ENCODE assay signal across 36 mouse cellular contexts in the genomic region with DNA sequence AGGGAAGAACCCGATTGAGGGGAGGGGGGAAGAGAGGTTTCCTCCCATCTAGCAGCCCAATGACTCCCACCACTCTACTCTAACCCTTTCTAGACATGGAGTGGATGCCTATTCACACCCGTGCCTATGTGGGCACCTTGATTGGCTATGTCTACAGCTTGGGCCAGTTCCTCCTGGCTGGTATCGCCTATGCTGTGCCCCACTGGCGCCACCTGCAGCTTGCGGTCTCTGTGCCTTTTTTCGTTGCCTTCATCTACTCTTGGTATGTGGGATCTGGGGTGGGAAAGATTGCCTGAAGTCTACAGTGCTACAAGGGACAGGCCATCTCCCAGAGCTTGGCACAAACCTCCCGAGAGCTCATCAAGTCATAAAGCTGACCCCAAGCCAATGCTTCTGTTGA. TPM values are rescaled to one million over a fixed set of nuclear protein-coding genes. Genes with fewer than 3 reads are reported as not detected.
DNase-seq lines count a peak whose midpoint lies in the region; ATAC-seq and TF ChIP-seq lines count a peak whose summit lies in the region.
"Had no signal": no experiment of that assay in that cellular context is flagged by ENCODE, and none has a peak within 500 bp of the region (broad histone marks: within the 10 kb centered on the region; RNA-seq: fewer than 3 reads in every experiment).

No protein-coding gene starts in this region.

- H3K4me3 ChIP-seq in kidney, embryonic 15.5 days (replicated peaks): no peak overlapping the region
- H3K4me3 ChIP-seq in liver, embryonic 11.5 days (ENCODE audit: low read depth, low read length): no peak overlapping the region
- no peak overlapping the region for H3K4me3 ChIP-seq in E14TG2a.4 (replicated peaks; ENCODE audit: low read length)
- H3K4me3 ChIP-seq: embryonic facial prominence, embryonic 10.5 days; embryonic facial prominence, embryonic 15.5 days; forebrain, embryonic 13.5 days; heart, embryonic 13.5 days; left cerebral cortex, adult 2 months; limb, embryonic 12.5 days; liver, embryonic 13.5 days; lung, embryonic 15.5 days had no signal

- H3K9me3 ChIP-seq in kidney, embryonic 15.5 days (replicated peaks): no peaks in the 10 kb centered on the region
- no peaks in the 10 kb centered on the region for H3K9me3 ChIP-seq in liver, embryonic 11.5 days (ENCODE audit: control insufficient read depth, low read length)
- no peaks in the 10 kb centered on the region for H3K9me3 ChIP-seq in E14TG2a.4 (ENCODE audit: low read length)
- H3K9me3 ChIP-seq: embryonic facial prominence, embryonic 10.5 days; embryonic facial prominence, embryonic 15.5 days; forebrain, embryonic 13.5 days; G1E; heart, embryonic 13.5 days; limb, embryonic 12.5 days; liver, embryonic 13.5 days; lung, embryonic 15.5 days had no signal

- no peak for ATAC-seq in kidney, embryonic 15.5 days (replicated peaks; ENCODE audit: low FRiP score)
- no peak for ATAC-seq in liver, embryonic 11.5 days (replicated peaks; ENCODE audit: low FRiP score)
- ATAC-seq: CD4-positive, CD25-positive, alpha-beta regulatory T cell, adult 4 months; forebrain, embryonic 13.5 days; midbrain, embryonic 16.5 days; Patski had no signal

- no peaks in the 10 kb centered on the region for H3K27me3 ChIP-seq in kidney, embryonic 15.5 days
- no peaks in the 10 kb centered on the region for H3K27me3 ChIP-seq in liver, embryonic 11.5 days (replicated peaks; ENCODE audit: control insufficient read depth, insufficient read depth, low read length)
- peaks cover 5% of the 10 kb centered on the region; the same call in 1 of the 2 replicates for H3K27me3 ChIP-seq in E14TG2a.4 (ENCODE audit: insufficient read depth, low read length)
- H3K27me3 ChIP-seq: embryonic facial prominence, embryonic 15.5 days; forebrain, embryonic 13.5 days; limb, embryonic 12.5 days; liver, embryonic 13.5 days; lung, embryonic 15.5 days had no signal

- no peak overlapping the region for H3K4me2 ChIP-seq in kidney, embryonic 15.5 days
- no peak overlapping the region for H3K4me2 ChIP-seq in liver, embryonic 11.5 days
- H3K4me2 ChIP-seq: embryonic facial prominence, embryonic 15.5 days; forebrain, embryonic 13.5 days; heart, embryonic 13.5 days; hindbrain, embryonic 14.5 days; limb, embryonic 12.5 days; liver, embryonic 13.5 days; lung, embryonic 15.5 days; midbrain, embryonic 11.5 days had no signal

- 92% methylated on average over 7 of the region's 7 CpGs for WGBS in kidney, embryonic 15.5 days
- WGBS in liver, embryonic 11.5 days: 85% methylated on average over 7 of the region's 7 CpGs

- DNase-seq in kidney, adult 9 months: peak; percentile 65
- DNase-seq in liver: peak; percentile 15
- DNase-seq in liver, embryonic 11.5 days (ENCODE audit: low spot score): no peak
- peak; percentile 4 for DNase-seq in ZHBTc4 (ENCODE audit: low read depth, low spot score)
- no peak for DNase-seq in layer of hippocampus, adult 11-12 months (ENCODE audit: low spot score)
- no peak for DNase-seq in embryo, embryonic 11 days
- DNase-seq: adrenal gland, postnatal 25 days; cerebellum, adult 11-12 months; cerebellum, adult 9-11 months; gastrocnemius, postnatal 10 days; heart, postnatal 10 days; liver, embryonic 13.5 days; lung, postnatal 36 days; right cerebral cortex, adult 18-20 months; spleen, adult 18-20 months; thymus, adult 18-20 months; thymus, postnatal 36 days had no signal

- H3K27ac ChIP-seq in kidney, embryonic 15.5 days: no peak overlapping the region
- no peak overlapping the region for H3K27ac ChIP-seq in liver, embryonic 11.5 days (ENCODE audit: low read depth, low read length)
- H3K27ac ChIP-seq: embryonic facial prominence, embryonic 10.5 days; embryonic facial prominence, embryonic 15.5 days; forebrain, embryonic 13.5 days; heart, embryonic 13.5 days; hindbrain, embryonic 14.5 days; left cerebral cortex, adult 2 months; limb, embryonic 12.5 days; liver, embryonic 13.5 days; lung, embryonic 15.5 days; stomach, postnatal 0 days had no signal

- no peak overlapping the region for H3K9ac ChIP-seq in kidney, embryonic 15.5 days
- H3K9ac ChIP-seq in liver, embryonic 11.5 days (ENCODE audit: low read depth, low read length): no peak overlapping the region
- H3K9ac ChIP-seq: embryonic facial prominence, embryonic 15.5 days; forebrain, embryonic 13.5 days; heart, embryonic 13.5 days; hindbrain, embryonic 14.5 days; limb, embryonic 12.5 days; liver, embryonic 13.5 days; lung, embryonic 15.5 days had no signal

- no peaks in the 10 kb centered on the region for H3K36me3 ChIP-seq in kidney, embryonic 15.5 days
- H3K36me3 ChIP-seq in liver, embryonic 11.5 days (ENCODE audit: control insufficient read depth, insufficient read depth, low read length): no peaks in the 10 kb centered on the region
- H3K36me3 ChIP-seq in E14TG2a.4 (ENCODE audit: insufficient read depth, low read length): no peaks in the 10 kb centered on the region
- H3K36me3 ChIP-seq: embryonic facial prominence, embryonic 10.5 days; embryonic facial prominence, embryonic 15.5 days; G1E; heart, embryonic 13.5 days; limb, embryonic 12.5 days; liver, embryonic 13.5 days; lung, embryonic 15.5 days had no signal

- 0 out of 2 replicates have a peak, but pooled peaks cover 7% of the 10 kb centered on the region for H3K4me1 ChIP-seq in kidney, embryonic 15.5 days
- no peaks in the 10 kb centered on the region for H3K4me1 ChIP-seq in liver, embryonic 11.5 days (replicated peaks; ENCODE audit: control insufficient read depth, insufficient read depth, low read length)
- no peaks in the 10 kb centered on the region for H3K4me1 ChIP-seq in E14TG2a.4 (replicated peaks; ENCODE audit: low read depth, low read length)
- H3K4me1 ChIP-seq: embryonic facial prominence, embryonic 15.5 days; forebrain, embryonic 13.5 days; heart, embryonic 13.5 days; limb, embryonic 12.5 days; liver, embryonic 13.5 days; lung, embryonic 15.5 days had no signal

- TF ChIP-seq CTCF in E14TG2a.4 (conservative IDR thresholded peaks at IDR 0.05; ENCODE audit: low read length): 0 out of 2 replicates have a peak, but pooled peaks have one; percentile 7

RNA-seq across cellular contexts. Expression of a gene that starts 3.3 kb away (rescaled TPM):
- 21.6 and 26.5 TPM in 2 replicates for polyA plus RNA-seq in kidney, embryonic 15.5 days (2015; fragmentation: Nextera tagmentation; extraction: Ambion mirVana)
- polyA plus RNA-seq in liver, embryonic 11.5 days (2014; fragmentation: Nextera tagmentation; extraction: Ambion mirVana): not detected in 2 replicates
- polyA plus RNA-seq: CD4-positive, CD25-positive, alpha-beta regulatory T cell, adult 4 months; G1E; gonadal fat pad, adult 2 months; heart, embryonic 13.5 days; large intestine, adult 2 months; limb, embryonic 12.5 days; liver, embryonic 13.5 days; Patski; stomach, postnatal 0 days had no signal

RNA-seq across cellular contexts. Expression of a gene that starts 30.0 kb away (rescaled TPM):
- 6.8 and 8.3 TPM in 2 replicates for polyA plus RNA-seq in kidney, embryonic 15.5 days (2015; fragmentation: Nextera tagmentation; extraction: Ambion mirVana)
- 2.0 and 2.9 TPM in 2 replicates for polyA plus RNA-seq in liver, embryonic 11.5 days (2014; fragmentation: Nextera tagmentation; extraction: Ambion mirVana)
- polyA plus RNA-seq: embryonic facial prominence, embryonic 10.5 days; G1E; large intestine, adult 2 months; limb, embryonic 12.5 days; neural tube, embryonic 11.5 days; Patski had no signal

RNA-seq across cellular contexts. Expression of a gene that starts 42.5 kb away (rescaled TPM):
- polyA plus RNA-seq in kidney, embryonic 15.5 days (2015; fragmentation: Nextera tagmentation; extraction: Ambion mirVana): 0.06 and 0.14 TPM in 2 replicates
- 0.12 TPM in 1 of 2 replicates, not detected in the other for polyA plus RNA-seq in liver, embryonic 11.5 days (2014; fragmentation: Nextera tagmentation; extraction: Ambion mirVana)
- polyA plus RNA-seq: CD4-positive, CD25-positive, alpha-beta regulatory T cell, adult 4 months; heart, embryonic 13.5 days; liver, embryonic 13.5 days had no signal

Comparison
In these comparisons a context has a peak if more than half of its experiments do, and no peak if none do; other contexts are left out.
1. DNase-seq: peak in kidney, adult 9 months (single experiment), liver (single experiment) and ZHBTc4 (single experiment); none in liver, embryonic 11.5 days (single experiment), layer of hippocampus, adult 11-12 months (single experiment) and embryo, embryonic 11 days (single experiment).
2. RNA of a gene that starts 3.3 kb away (polyA plus RNA-seq): 21.6 to 26.5 TPM in kidney, embryonic 15.5 days; not detected in liver, embryonic 11.5 days; every median in the first group is over 10 times any median in the second.